In the genomic region with DNA sequence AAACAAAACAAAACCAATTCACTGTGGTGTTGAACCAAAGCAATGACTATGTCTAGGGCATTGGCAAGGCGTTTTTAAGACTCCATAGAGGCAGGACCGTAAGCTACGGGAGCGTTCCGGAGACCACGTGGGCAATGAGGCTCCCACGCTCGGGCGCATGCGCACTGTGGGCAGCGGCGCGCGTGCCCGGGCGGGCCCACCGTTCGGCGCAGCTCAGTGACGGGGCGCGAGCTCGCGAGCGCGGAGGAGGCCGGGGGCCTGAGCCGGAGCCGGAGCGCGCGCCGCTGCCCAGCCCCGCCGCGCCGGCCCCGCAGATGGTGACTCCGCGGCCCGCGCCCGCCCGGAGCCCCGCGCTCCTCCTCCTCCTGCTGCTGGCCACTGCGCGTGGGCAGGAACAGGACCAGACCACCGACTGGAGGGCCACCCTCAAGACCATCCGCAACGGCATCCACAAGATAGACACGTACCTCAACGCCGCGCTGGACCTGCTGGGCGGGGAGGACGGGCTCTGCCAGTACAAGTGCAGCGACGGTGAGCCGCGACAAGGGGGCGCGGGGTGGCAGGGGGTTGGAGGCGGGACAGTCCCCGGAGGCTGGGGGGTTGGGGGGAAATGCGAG, we compare ENCODE assay signal across 1 mouse cellular context.
TF ChIP-seq lines count a peak whose summit lies in the region.

A gene (plus strand): TSS at position 202 of the 617 bp plus-strand sequence.

TF ChIP-seq in MEL, 35 proteins besides CTCF, POLR2A, EP300 and RAD21 (continued from another document):
- TF ChIP-seq GABPA (IDR thresholded peaks at IDR 0.05; ENCODE audit: low read depth, low read length) (no peak), BHLHE40 (IDR thresholded peaks at IDR 0.05; ENCODE audit: borderline replicate concordance, low read depth, low read length) (peak; percentile 22; the same call in 1 of the 2 replicates), POLR2AphosphoS5 (IDR thresholded peaks at IDR 0.05; ENCODE audit: borderline replicate concordance, low read depth, low read length) (no peak), USF1 (IDR thresholded peaks at IDR 0.05; ENCODE audit: low read depth, low read length) (peak; percentile 97), TBP (IDR thresholded peaks at IDR 0.05; ENCODE audit: low read depth, low read length) (peak; percentile 54), UBTF (IDR thresholded peaks at IDR 0.05; ENCODE audit: borderline replicate concordance, insufficient read depth, low read depth, low read length) (0 out of 2 replicates have a peak, but pooled peaks have one; percentile 29), MAX (IDR thresholded peaks at IDR 0.05; ENCODE audit: low read length) (peak; percentile 98), MAZ (IDR thresholded peaks at IDR 0.05; ENCODE audit: low read depth, low read length) (no peak)
